Mouse (Mus musculus): ENCODE data around the gene Tmprss2.

GRCm38 (mm10) chr16:97609676-97610075 is 1.3 kb downstream of the Tmprss2 start:
- TF ChIP-seq USF1 (IDR thresholded peaks at IDR 0.05; ENCODE audit: low read depth): no peak
- no peak for TF ChIP-seq CTCF (IDR thresholded peaks at IDR 0.05; ENCODE audit: control insufficient read depth, insufficient read depth, insufficient read length)
- TF ChIP-seq MAX (IDR thresholded peaks at IDR 0.05): no peak
- TF ChIP-seq MYOD1 (IDR thresholded peaks at IDR 0.05; ENCODE audit: control insufficient read depth, insufficient read length, low read depth): no peak

Measured in C2C12 (cell line).